Mouse (Mus musculus) forebrain, postnatal 0 days (tissue): ENCODE measurements around the gene C9. TPM values are rescaled to one million over a fixed set of nuclear protein-coding genes. Genes with fewer than 3 reads are reported as not detected.

ENCODE experiments used
- ATAC-seq: fragments of 200-750 bp; cut with Nextera tagmentation; 2 replicates; pipeline ENCODE4 v1.8.0; 2017; ENCODE audit warnings: mild to moderate bottlenecking, moderate library complexity
- DNase-seq: peaks from one replicate; pipeline ENCODE4 v3.0.0-alpha.2; 2015
- H3K27ac ChIP-seq: fragments of 300-500 bp; sonication (generic); 2 replicates; pipeline ENCODE4 v1.5.1; 2014; ENCODE audit warnings: low read depth, mild to moderate bottlenecking, antibody characterized with exemption, low read length, moderate library complexity, mixed read lengths
- H3K27me3 ChIP-seq: fragments of 300-500 bp; sonication (generic); 2 replicates; pipeline ENCODE4 v1.6.1; 2014; ENCODE audit warnings: mild to moderate bottlenecking, low read length, mixed read lengths; ENCODE audit not compliant: insufficient read depth
- H3K36me3 ChIP-seq: fragments of 300-500 bp; sonication (generic); 2 replicates; pipeline ENCODE4 v1.6.1; 2014; ENCODE audit warnings: mild to moderate bottlenecking, moderate library complexity; ENCODE audit not compliant: insufficient read depth
- H3K4me1 ChIP-seq: fragments of 300-500 bp; sonication (generic); 2 replicates; pipeline ENCODE4 v1.6.1; 2014; ENCODE audit warnings: antibody characterized with exemption; ENCODE audit not compliant: insufficient read depth
- H3K4me2 ChIP-seq: fragments of 300-500 bp; sonication (generic); 2 replicates; pipeline ENCODE4 v1.6.1; 2014; ENCODE audit warnings: low read depth, mild to moderate bottlenecking, moderate library complexity
- H3K4me3 ChIP-seq: fragments of 300-500 bp; sonication (generic); 2 replicates; pipeline ENCODE4 v1.5.1; 2014; ENCODE audit warnings: low read depth, low read length, mixed read lengths
- H3K9ac ChIP-seq: fragments of 300-500 bp; sonication (generic); 2 replicates; pipeline ENCODE4 v1.6.1; 2014; ENCODE audit warnings: mild to moderate bottlenecking
- H3K9me3 ChIP-seq: fragments of 300-500 bp; sonication (generic); 2 replicates; pipeline ENCODE4 v1.6.1; 2016; ENCODE audit warnings: low read length
- CTCF ChIP-seq: sonication (generic); IDR thresholded peaks from 2 replicates; pipeline ENCODE4 v1.5.1; 2016; ENCODE audit warnings: antibody characterized with exemption, control low read depth, low read depth
- WGBS: fragments of 180-500 bp; shearing (Covaris S2); extraction: QIAGEN DNeasy Blood & Tissue Kit; methylation state at CpG from one replicate; pipeline ENCODE4 v1.1.7; 2014; 5-methylcytosine and 5-hydroxymethylcytosine counted together
- polyA plus RNA-seq: library from polyadenylated mRNA; unstranded; fragments of >200 nt; fragmentation: Nextera tagmentation; extraction: Ambion mirVana; gene quantifications from 2 replicates; pipeline ENCODE4 v1.2.1, GENCODE M21; 2015
- total RNA-seq: library from RNA; depleted of rRNA; stranded (reverse); fragments of >200 nt; gene quantifications from 2 replicates; pipeline ENCODE4 v1.2.3, GENCODE M21; 2014; rRNA removed

Gene C9
- total and polyA plus RNA-seq, 2 experiments from 2014 or later = not detected

- WGBS = 78% methylated on average over 7 of the region's 7 CpGs
- TF ChIP-seq CTCF = no peak
- H3K9ac ChIP-seq = no peak overlapping the region
Measured at GRCm38 (mm10) chr15:6539639-6540338, 94.7 kb downstream of the C9 start.

More at GRCm38 (mm10) chr15:6539639-6540338, 94.7 kb downstream of the C9 start:
- H3K4me2 ChIP-seq = no peak overlapping the region
- DNase-seq = no peak
- no peak overlapping the region for H3K4me3 ChIP-seq
- no peaks in the 10 kb centered on the region for H3K9me3 ChIP-seq
- H3K36me3 ChIP-seq = no peaks in the 10 kb centered on the region
- H3K4me1 ChIP-seq = no peaks in the 10 kb centered on the region
- no peak for ATAC-seq
- H3K27ac ChIP-seq = no peak overlapping the region
- no peaks in the 10 kb centered on the region for H3K27me3 ChIP-seq

Other genes starting within 250 kb of the C9 start
- gene Dab2, start 145.5 kb upstream of the C9 start, total RNA-seq = 7.6 and 18.2 TPM in 2 replicates
- gene Dab2, start 145.5 kb upstream of the C9 start, polyA plus RNA-seq = 14.3 and 14.5 TPM in 2 replicates
- gene Fyb, start 77.5 kb downstream of the C9 start, total RNA-seq = 0.54 and 0.95 TPM in 2 replicates
- gene Fyb, start 77.5 kb downstream of the C9 start, polyA plus RNA-seq = 1.9 and 2.2 TPM in 2 replicates